Mouse (Mus musculus) spleen, adult 2 months (tissue): Measurements from ENCODE around the gene Papss2. TPM values are rescaled to one million over a fixed set of nuclear protein-coding genes. Genes with fewer than 3 reads are reported as not detected.

Experiments used
- DNase-seq, 2 experiments: peaks; one replicate each; pipeline versions ENCODE4 v3.0.0 to v3.0.0-alpha.2; 2012 to 2021; ENCODE audit warnings: low spot score in 2 of 2, low read depth in 1 of 2
- H3K27ac ChIP-seq: fragments of 200-500 bp; 2 replicates; pipeline ENCODE4 v1.5.1; 2012; ENCODE audit warnings: low read length, inconsistent platforms; ENCODE audit not compliant: insufficient read depth
- H3K27me3 ChIP-seq: fragments of 200-500 bp; 2 replicates; pipeline ENCODE4 v1.6.1; 2012; ENCODE audit warnings: mild to moderate bottlenecking, moderate library complexity, low read length, inconsistent platforms; ENCODE audit not compliant: control insufficient read depth, insufficient read depth
- H3K36me3 ChIP-seq: fragments of 200-500 bp; 2 replicates; pipeline ENCODE4 v1.6.1; 2012; ENCODE audit warnings: mild to moderate bottlenecking, low read length, inconsistent platforms; ENCODE audit not compliant: control insufficient read depth, insufficient read depth
- H3K4me1 ChIP-seq: fragments of 200-500 bp; 2 replicates; pipeline ENCODE4 v1.6.1; 2011; ENCODE audit warnings: inconsistent platforms; ENCODE audit not compliant: control insufficient read depth, insufficient read depth, insufficient read length
- H3K4me3 ChIP-seq: fragments of 200-500 bp; 2 replicates; pipeline ENCODE4 v1.5.1; 2011; ENCODE audit warnings: mild to moderate bottlenecking, inconsistent platforms; ENCODE audit not compliant: insufficient read depth, insufficient read length; ENCODE audit errors: extremely low read depth
- CTCF ChIP-seq: fragments of 200-500 bp; IDR thresholded peaks from 2 replicates; pipeline ENCODE4 v1.5.1; 2011; ENCODE audit warnings: mild to moderate bottlenecking, inconsistent platforms; ENCODE audit not compliant: insufficient read depth, insufficient read length, insufficient replicate concordance; ENCODE audit errors: extremely low read depth
- POLR2A ChIP-seq: fragments of 200-500 bp; IDR thresholded peaks from 2 replicates; pipeline ENCODE4 v1.6.1; 2011; ENCODE audit warnings: low read depth, low read length, inconsistent platforms
- WGBS: fragments of 180-500 bp; shearing (Covaris S2); methylation state at CpG from one replicate; pipeline ENCODE4 v1.1.7; 2018; 5-methylcytosine and 5-hydroxymethylcytosine counted together
- polyA plus RNA-seq: library from polyadenylated mRNA; depleted of rRNA; stranded (reverse); fragments of >200 nt; gene quantifications from 2 replicates; pipeline ENCODE4 v1.2.3, GENCODE M21; 2012

Papss2 gene
- polyA plus RNA-seq, 1 experiment: 1.8 TPM

DNA sequence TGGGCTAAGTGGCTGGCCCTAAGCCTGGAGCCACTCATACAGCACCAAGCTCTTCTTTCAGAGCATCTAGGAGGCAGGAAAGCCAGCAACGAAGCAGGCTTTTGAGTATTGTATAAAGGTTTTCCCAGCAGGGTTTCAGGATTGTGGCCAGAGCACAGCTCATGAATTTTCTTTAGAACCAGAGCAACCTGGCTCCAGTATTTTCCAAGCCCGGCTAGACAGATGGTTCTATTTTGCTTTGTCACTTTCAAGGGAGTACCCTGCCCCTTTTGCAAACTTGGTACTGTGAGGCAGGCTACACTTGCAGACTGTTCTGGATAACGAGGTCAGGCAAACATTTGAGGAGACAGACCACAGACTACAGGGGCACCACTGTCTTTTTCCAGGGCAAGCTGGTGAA is 40.3 kb upstream of the Papss2 start:
- H3K27me3 ChIP-seq: no peaks in the 10 kb centered on the region
- no peak for DNase-seq
- no peaks in the 10 kb centered on the region for H3K36me3 ChIP-seq
- TF ChIP-seq CTCF (no peak), POLR2A (no peak)
- WGBS: 72% methylated on average over 3 of the region's 3 CpGs
- H3K27ac ChIP-seq: no peak overlapping the region
- no peak overlapping the region for H3K4me3 ChIP-seq
- no peaks in the 10 kb centered on the region for H3K4me1 ChIP-seq

DNA sequence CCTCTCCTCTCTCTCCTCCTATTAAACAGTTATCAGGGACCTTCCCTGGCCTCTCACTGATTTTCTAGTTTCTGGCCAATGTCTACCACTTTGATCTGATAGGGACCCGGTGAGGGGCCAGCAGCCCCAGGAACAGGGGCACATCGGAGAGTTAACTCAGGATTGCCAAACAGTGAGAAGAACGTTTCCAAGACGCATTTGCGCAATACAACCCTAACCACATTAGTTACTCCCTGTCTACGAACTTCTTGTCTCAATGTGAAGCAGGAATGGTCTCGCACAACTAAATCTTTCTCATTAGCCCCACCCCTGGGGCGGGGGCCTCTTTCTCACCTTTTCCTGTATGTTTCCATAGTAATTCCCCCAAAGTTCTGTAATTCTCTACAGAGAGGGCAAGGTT is 28.6 kb upstream of the Papss2 start:
- no peaks in the 10 kb centered on the region for H3K36me3 ChIP-seq
- H3K27ac ChIP-seq: no peak overlapping the region
- no peak overlapping the region for H3K4me3 ChIP-seq
- H3K4me1 ChIP-seq: no peaks in the 10 kb centered on the region
- H3K27me3 ChIP-seq: no peaks in the 10 kb centered on the region
- no peak for DNase-seq
- TF ChIP-seq POLR2A: no peak
- TF ChIP-seq CTCF: no peak
- WGBS: 59% methylated on average over 8 of the region's 8 CpGs

DNA sequence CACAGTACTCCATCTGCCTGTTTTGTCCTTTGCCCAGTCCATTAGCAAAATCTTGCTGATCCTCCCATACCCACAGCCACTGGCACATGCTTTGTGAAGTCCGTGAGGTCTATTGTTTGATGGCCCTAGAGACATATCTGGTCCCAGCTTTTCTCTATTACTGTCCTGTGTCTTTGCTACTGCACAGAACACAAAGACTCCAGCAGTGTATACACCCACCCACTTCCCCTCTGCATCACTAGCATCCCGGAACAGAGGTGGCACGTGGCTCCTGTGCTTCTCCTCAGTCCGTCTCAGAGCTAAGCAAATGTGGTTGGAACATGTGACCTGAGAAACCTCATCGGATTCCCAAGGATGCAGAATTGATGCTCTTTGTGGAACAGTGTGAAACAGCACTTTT is 28.1 kb upstream of the Papss2 start:
- 66% methylated on average over 5 of the region's 5 CpGs for WGBS
- TF ChIP-seq POLR2A (no peak), CTCF (no peak)

DNA sequence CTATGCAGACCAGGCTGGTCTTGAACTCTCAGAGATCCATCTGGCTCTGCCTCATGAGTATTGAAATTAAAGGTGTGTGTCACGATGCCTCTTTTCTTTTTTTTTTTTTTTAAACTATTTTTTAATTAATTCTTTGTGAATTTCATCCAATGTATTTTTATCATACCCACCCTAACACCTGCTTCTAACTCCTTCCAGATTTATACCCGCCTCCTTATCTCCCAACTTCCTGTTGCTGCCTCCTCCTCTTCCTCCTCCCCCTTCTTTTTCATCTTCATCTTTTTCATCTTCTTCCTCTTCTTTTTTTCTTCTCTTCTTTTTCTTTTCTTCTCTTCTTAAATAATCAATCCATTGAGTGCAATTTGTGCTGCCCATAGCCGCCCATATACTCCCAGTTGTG is 27.1 kb upstream of the Papss2 start:
- H3K27ac ChIP-seq: no peak overlapping the region
- 86% methylated on average over 3 of the region's 3 CpGs for WGBS
- TF ChIP-seq CTCF: no peak
- no peak for TF ChIP-seq POLR2A
- H3K27me3 ChIP-seq: no peaks in the 10 kb centered on the region
- no peaks in the 10 kb centered on the region for H3K4me1 ChIP-seq
- no peak overlapping the region for H3K4me3 ChIP-seq
- DNase-seq: no peak
- H3K36me3 ChIP-seq: no peaks in the 10 kb centered on the region

More for the DNA sequence above, 28.1 kb upstream of the Papss2 start:
- Histone ChIP-seq H3K27me3 (no peaks in the 10 kb centered on the region), H3K4me1 (no peaks in the 10 kb centered on the region), H3K36me3 (no peaks in the 10 kb centered on the region), H3K27ac (no peak overlapping the region), H3K4me3 (no peak overlapping the region)
- DNase-seq: no peak

DNA sequence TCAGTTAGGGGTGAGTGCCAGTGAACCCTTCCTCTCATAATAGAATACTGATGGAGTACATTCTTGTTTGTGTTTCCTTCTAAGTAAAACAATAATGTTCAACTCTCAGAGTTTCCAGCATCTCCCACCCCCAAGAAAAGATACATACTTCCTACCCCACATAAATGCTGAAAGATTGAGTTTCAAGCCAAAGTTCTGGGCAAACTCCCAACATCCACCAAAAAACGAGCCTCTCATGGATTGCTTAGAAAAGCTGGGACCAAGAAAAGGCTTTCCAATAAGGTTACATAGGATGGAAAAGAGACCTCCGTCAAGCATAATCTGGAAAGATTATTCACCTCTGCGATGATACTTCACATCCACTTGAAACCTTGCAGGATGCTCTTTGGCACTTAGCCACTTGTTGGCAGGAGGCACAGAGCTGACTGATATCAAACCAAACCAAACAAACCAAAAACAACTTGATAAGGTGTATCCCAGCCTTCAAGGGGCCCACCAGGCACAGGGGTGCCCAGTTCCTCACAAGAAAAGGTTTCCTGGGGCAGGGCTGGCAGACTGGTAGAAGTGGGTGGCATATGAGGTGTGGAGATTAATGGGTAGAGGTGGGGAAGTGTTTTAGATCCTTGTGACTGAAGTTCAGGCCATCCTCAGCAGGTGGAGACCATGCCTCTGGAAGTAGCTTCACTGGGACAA is 26.5 kb upstream of the Papss2 start:
- TF ChIP-seq POLR2A: no peak
- 84% methylated on average over 3 of the region's 3 CpGs for WGBS
- no peak for DNase-seq
- H3K4me1 ChIP-seq: 0 out of 2 replicates have a peak, but pooled peaks cover 3% of the 10 kb centered on the region
- H3K36me3 ChIP-seq: no peaks in the 10 kb centered on the region
- H3K27me3 ChIP-seq: no peaks in the 10 kb centered on the region
- H3K4me3 ChIP-seq: no peak overlapping the region
- no peak overlapping the region for H3K27ac ChIP-seq

DNA sequence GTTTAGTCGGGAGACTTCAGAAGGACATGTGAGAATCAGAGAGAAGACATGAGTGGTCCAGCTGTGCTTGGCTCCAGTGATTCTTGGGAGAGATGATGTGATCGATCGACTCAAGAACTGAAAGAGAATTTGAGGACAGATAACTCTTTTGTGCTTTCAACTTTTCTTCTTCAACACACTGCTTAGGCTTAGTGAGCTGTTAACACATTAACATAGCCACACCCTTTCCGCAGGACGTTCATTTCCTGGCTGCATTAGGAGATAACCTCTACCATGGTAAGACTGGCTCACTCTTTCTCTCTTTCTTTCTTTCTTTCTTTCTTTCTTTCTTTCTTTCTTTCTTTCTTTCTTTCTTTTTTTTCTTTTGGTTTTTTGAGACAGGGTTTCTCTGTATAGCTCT is 25.9 kb upstream of the Papss2 start:
- H3K27me3 ChIP-seq: no peaks in the 10 kb centered on the region
- no peak overlapping the region for H3K4me3 ChIP-seq
- no peak overlapping the region for H3K27ac ChIP-seq
- no peak for TF ChIP-seq POLR2A
- no peak for TF ChIP-seq CTCF
- 0 out of 2 replicates have a peak, but pooled peaks cover 3% of the 10 kb centered on the region for H3K4me1 ChIP-seq
- DNase-seq: no peak
- no peaks in the 10 kb centered on the region for H3K36me3 ChIP-seq
- 68% methylated on average over 5 of the region's 5 CpGs for WGBS

DNA sequence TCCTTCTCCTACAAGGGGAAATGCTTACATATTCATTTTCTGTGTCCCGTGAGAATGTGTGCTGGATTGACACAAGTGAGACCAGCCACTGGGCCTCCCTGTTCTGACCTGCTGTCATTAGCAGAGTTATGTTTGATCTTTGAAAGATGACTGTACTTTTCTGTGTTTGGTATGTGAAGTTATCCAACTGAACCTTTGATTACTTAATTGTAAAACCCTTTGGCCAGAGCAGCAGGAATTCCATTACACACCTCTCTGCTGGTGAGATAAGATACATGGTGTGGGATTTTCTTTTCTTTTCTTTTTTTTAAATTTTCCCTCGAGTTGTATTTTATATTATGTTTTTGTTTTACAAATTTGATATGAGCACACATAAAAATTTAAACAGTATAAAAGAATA is 23.4 kb upstream of the Papss2 start:
- Histone ChIP-seq H3K36me3 (no peaks in the 10 kb centered on the region), H3K4me3 (no peak overlapping the region), H3K27ac (no peak overlapping the region), H3K27me3 (no peaks in the 10 kb centered on the region), H3K4me1 (peaks cover 3% of the 10 kb centered on the region; the same call in 1 of the 2 replicates)
- WGBS: 81% methylated on average over 2 of the region's 2 CpGs
- TF ChIP-seq CTCF: no peak
- TF ChIP-seq POLR2A: no peak
- no peak for DNase-seq
